Mouse (Mus musculus): ENCODE measurements around the gene Stard3nl. TPM values are rescaled to one million over a fixed set of nuclear protein-coding genes. Genes with fewer than 3 reads are reported as not detected.

Stard3nl gene
- polyA plus RNA-seq, 2 experiments = 61.7 to 75.9 TPM

DNA sequence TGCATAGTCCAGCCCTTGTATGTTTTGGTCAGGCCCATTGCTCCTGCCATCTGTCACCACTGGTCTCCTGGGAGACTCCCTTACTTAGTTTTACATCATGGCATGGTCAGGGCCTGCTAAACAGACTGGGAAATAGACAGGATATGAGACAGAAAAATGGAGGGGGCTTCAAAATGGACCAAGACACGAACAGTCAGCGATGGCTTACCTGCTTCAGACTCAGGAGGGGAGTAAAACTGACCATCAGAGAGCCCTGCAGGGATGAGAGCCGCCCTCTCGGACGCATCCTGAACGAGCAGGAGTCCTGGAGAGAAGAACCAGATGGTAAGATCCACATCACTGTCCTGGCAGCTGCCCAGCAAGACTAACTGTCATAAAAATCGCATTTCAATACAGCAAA is 28.1 kb downstream of the Stard3nl start:
- no peaks in the 10 kb centered on the region for H3K9me3 ChIP-seq (ENCODE audit: control insufficient read depth, low read length)
- no peak for TF ChIP-seq POLR2A (IDR thresholded peaks at IDR 0.05; ENCODE audit: borderline replicate concordance, extremely low read depth, insufficient read depth, insufficient read length)
- ATAC-seq (ENCODE audit: low FRiP score, low read depth) (no peak), DNase-seq (ENCODE audit: low spot score) (no peak)
- WGBS = 80% methylated on average over 7 of the region's 7 CpGs
- no peak overlapping the region for H3K9ac ChIP-seq (ENCODE audit: low read depth, low read length, severe bottlenecking)
- H3K4me3 ChIP-seq (replicated peaks; ENCODE audit: low read length) = no peak overlapping the region
- no peaks in the 10 kb centered on the region for H3K27me3 ChIP-seq (ENCODE audit: control insufficient read depth, insufficient read depth, low read length)
- H3K27ac ChIP-seq (replicated peaks; ENCODE audit: low read depth, low read length) = no peak overlapping the region
- peaks cover 71% of the 10 kb centered on the region for H3K36me3 ChIP-seq (ENCODE audit: control insufficient read depth, insufficient read depth, low read length)
- no peak overlapping the region for H3K4me2 ChIP-seq (replicated peaks; ENCODE audit: low read depth, low read length, severe bottlenecking)
- H3K4me1 ChIP-seq (ENCODE audit: control insufficient read depth, insufficient read depth, low read length) = no peaks in the 10 kb centered on the region

DNA sequence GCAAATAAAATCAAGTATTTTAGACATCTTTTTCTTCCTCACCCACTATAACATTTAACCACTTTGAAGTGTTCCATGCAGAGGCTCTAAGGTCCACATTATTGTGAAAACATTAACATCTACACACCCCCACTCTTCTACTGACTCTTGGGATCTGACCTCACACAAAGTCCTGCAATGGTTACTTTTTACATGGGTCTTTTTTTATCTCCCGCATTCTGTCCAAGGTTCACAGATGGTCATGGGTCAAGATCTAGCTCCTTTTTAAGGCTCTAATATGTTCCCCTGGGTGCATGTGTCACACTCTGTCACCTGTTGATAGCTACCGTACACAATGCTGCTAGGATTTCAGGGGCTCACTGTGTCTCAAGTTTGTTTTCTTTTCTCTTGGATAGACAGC is 28.7 kb downstream of the Stard3nl start:
- Histone ChIP-seq H3K36me3 (ENCODE audit: control insufficient read depth, insufficient read depth, low read length) (peaks cover 70% of the 10 kb centered on the region), H3K9me3 (ENCODE audit: control insufficient read depth, low read length) (no peaks in the 10 kb centered on the region), H3K9ac (ENCODE audit: low read depth, low read length, severe bottlenecking) (no peak overlapping the region), H3K27me3 (ENCODE audit: control insufficient read depth, insufficient read depth, low read length) (no peaks in the 10 kb centered on the region), H3K4me2 (replicated peaks; ENCODE audit: low read depth, low read length, severe bottlenecking) (no peak overlapping the region), H3K4me3 (replicated peaks; ENCODE audit: low read length) (no peak overlapping the region), H3K27ac (replicated peaks; ENCODE audit: low read depth, low read length) (no peak overlapping the region), H3K4me1 (ENCODE audit: control insufficient read depth, insufficient read depth, low read length) (no peaks in the 10 kb centered on the region)
- 93% methylated on average over 2 of the region's 2 CpGs for WGBS
- ATAC-seq (ENCODE audit: low FRiP score, low read depth) (no peak), DNase-seq (ENCODE audit: low spot score) (no peak)
- no peak for TF ChIP-seq POLR2A (IDR thresholded peaks at IDR 0.05; ENCODE audit: borderline replicate concordance, extremely low read depth, insufficient read depth, insufficient read length)

DNA sequence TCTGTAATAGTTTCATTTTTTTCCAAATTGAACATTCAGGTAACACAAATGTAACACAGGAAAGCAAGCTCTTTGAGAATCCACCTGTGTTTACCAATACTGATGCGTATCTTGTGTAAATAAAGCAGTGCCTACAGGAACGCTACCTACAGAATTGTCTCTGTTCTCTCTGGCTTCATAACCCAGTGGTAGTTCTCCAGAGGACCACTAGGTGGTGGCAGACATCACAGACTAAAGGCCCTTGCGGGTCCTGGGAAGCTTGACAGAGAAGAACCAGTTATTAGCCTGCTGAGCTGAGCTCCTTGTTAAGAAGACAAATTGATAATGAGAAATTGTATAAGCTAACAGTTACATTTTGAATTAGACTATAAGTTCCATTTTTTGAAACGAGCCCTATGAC is 30.0 kb downstream of the Stard3nl start:
- peaks cover 65% of the 10 kb centered on the region for H3K36me3 ChIP-seq (ENCODE audit: control insufficient read depth, insufficient read depth, low read length)
- 36% methylated on average over 4 of the region's 4 CpGs for WGBS
- H3K4me2 ChIP-seq (replicated peaks; ENCODE audit: low read depth, low read length, severe bottlenecking) = no peak overlapping the region
- no peaks in the 10 kb centered on the region for H3K9me3 ChIP-seq (ENCODE audit: control insufficient read depth, low read length)
- DNase-seq (ENCODE audit: low spot score) (peak; percentile 70), ATAC-seq (ENCODE audit: low FRiP score, low read depth) (peak; percentile 54; the same call in 1 of the 2 replicates)
- no peak overlapping the region for H3K9ac ChIP-seq (ENCODE audit: low read depth, low read length, severe bottlenecking)
- no peak overlapping the region for H3K27ac ChIP-seq (replicated peaks; ENCODE audit: low read depth, low read length)
- no peaks in the 10 kb centered on the region for H3K4me1 ChIP-seq (ENCODE audit: control insufficient read depth, insufficient read depth, low read length)
- no peak overlapping the region for H3K4me3 ChIP-seq (replicated peaks; ENCODE audit: low read length)
- no peaks in the 10 kb centered on the region for H3K27me3 ChIP-seq (ENCODE audit: control insufficient read depth, insufficient read depth, low read length)
- TF ChIP-seq POLR2A (IDR thresholded peaks at IDR 0.05; ENCODE audit: borderline replicate concordance, extremely low read depth, insufficient read depth, insufficient read length) = no peak

DNA sequence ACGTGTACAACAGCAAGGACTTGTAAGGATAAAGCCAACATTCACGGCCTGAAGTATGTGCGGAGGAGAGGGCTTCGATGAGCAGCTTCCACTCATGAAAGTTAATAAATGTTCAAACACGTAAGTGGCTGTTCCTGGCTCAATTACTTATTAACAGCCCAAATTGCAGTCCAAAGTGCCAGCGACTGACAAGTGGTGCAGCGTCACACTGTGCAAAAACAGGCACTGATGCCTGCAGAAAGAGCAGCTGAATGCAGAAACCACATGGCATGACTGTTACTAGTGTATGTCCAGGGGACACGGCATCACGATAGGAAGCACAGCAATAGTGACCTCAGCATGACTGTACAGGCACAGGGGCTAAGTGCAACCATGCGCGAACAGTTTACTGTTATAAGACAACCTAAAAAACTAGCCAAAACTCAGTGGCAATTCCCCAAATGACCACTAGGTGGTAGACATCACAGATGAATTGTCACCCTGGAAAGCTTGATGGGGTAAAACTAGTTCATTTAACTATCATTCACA is 31.3 kb downstream of the Stard3nl start:
- H3K4me3 ChIP-seq (replicated peaks; ENCODE audit: low read length) = no peak overlapping the region
- H3K4me2 ChIP-seq (replicated peaks; ENCODE audit: low read depth, low read length, severe bottlenecking) = no peak overlapping the region
- no peaks in the 10 kb centered on the region for H3K4me1 ChIP-seq (ENCODE audit: control insufficient read depth, insufficient read depth, low read length)
- peak; percentile 18; the same call in 1 of the 2 replicates for ATAC-seq (ENCODE audit: low FRiP score, low read depth)
- H3K9me3 ChIP-seq (ENCODE audit: control insufficient read depth, low read length) = no peaks in the 10 kb centered on the region
- H3K27ac ChIP-seq (replicated peaks; ENCODE audit: low read depth, low read length) = no peak overlapping the region
- H3K27me3 ChIP-seq (ENCODE audit: control insufficient read depth, insufficient read depth, low read length) = no peaks in the 10 kb centered on the region
- no peak for TF ChIP-seq POLR2A (IDR thresholded peaks at IDR 0.05; ENCODE audit: borderline replicate concordance, extremely low read depth, insufficient read depth, insufficient read length)
- WGBS = 83% methylated on average over 11 of the region's 11 CpGs
- no peak overlapping the region for H3K9ac ChIP-seq (ENCODE audit: low read depth, low read length, severe bottlenecking)
- DNase-seq (ENCODE audit: low spot score) = peak; percentile 74
- peaks cover 57% of the 10 kb centered on the region for H3K36me3 ChIP-seq (ENCODE audit: control insufficient read depth, insufficient read depth, low read length)

DNA sequence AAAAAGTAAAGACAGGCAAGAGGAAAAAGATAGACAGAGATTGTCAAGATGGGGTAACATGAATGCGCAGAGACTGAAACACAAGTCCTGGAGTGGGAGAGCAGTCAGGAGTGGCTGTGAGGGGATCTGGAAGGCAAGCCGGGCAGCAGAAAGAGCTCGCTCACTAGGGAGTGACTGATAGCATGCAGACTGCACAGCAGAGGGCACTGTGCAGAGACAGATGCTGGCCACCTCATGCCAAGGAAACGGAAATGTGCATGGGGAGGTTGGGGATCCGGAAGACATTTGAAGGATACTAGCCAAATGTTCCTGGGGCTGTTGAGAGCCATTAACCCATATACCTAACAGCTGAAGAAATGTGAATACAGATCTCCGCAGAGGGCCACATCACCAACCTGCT is 33.2 kb downstream of the Stard3nl start:
- Histone ChIP-seq H3K4me1 (ENCODE audit: control insufficient read depth, insufficient read depth, low read length) (no peaks in the 10 kb centered on the region), H3K27ac (replicated peaks; ENCODE audit: low read depth, low read length) (no peak overlapping the region), H3K36me3 (ENCODE audit: control insufficient read depth, insufficient read depth, low read length) (peaks cover 56% of the 10 kb centered on the region), H3K4me2 (replicated peaks; ENCODE audit: low read depth, low read length, severe bottlenecking) (no peak overlapping the region), H3K9me3 (ENCODE audit: control insufficient read depth, low read length) (no peaks in the 10 kb centered on the region), H3K27me3 (ENCODE audit: control insufficient read depth, insufficient read depth, low read length) (no peaks in the 10 kb centered on the region), H3K4me3 (replicated peaks; ENCODE audit: low read length) (no peak overlapping the region), H3K9ac (ENCODE audit: low read depth, low read length, severe bottlenecking) (no peak overlapping the region)
- no peak for TF ChIP-seq POLR2A (IDR thresholded peaks at IDR 0.05; ENCODE audit: borderline replicate concordance, extremely low read depth, insufficient read depth, insufficient read length)
- DNase-seq (ENCODE audit: low spot score) (no peak), ATAC-seq (ENCODE audit: low FRiP score, low read depth) (no peak)
- 78% methylated on average over 6 of the region's 6 CpGs for WGBS

DNA sequence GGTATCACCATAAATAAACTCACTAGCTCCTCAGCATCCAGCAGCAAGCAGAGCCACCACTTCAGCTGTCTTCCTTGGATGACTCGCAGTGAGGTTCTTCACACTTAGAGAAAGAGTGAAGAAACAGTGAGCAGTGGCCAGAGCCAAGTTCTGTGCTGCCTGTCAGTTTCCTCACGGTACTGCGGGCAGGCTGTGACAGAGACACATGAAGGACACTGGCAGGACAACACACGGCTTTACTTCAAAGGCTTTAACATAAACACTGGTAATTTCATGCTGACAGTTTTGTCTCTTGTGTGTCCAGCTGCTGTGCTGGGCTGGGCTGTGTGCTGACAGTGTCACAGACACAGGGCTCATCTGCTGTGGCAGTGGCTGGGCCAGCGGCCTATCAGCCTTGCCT is 37.6 kb downstream of the Stard3nl start:
- DNase-seq (ENCODE audit: low spot score) (no peak), ATAC-seq (ENCODE audit: low FRiP score, low read depth) (no peak)
- no peak for TF ChIP-seq POLR2A (IDR thresholded peaks at IDR 0.05; ENCODE audit: borderline replicate concordance, extremely low read depth, insufficient read depth, insufficient read length)

More for the DNA sequence above, 37.6 kb downstream of the Stard3nl start:
- 68% methylated on average over 5 of the region's 5 CpGs for WGBS
- no peaks in the 10 kb centered on the region for H3K27me3 ChIP-seq (ENCODE audit: control insufficient read depth, insufficient read depth, low read length)
- peaks cover 35% of the 10 kb centered on the region for H3K36me3 ChIP-seq (ENCODE audit: control insufficient read depth, insufficient read depth, low read length)
- H3K4me2 ChIP-seq (replicated peaks; ENCODE audit: low read depth, low read length, severe bottlenecking) = no peak overlapping the region
- no peak overlapping the region for H3K4me3 ChIP-seq (replicated peaks; ENCODE audit: low read length)
- H3K9me3 ChIP-seq (ENCODE audit: control insufficient read depth, low read length) = no peaks in the 10 kb centered on the region
- no peak overlapping the region for H3K9ac ChIP-seq (ENCODE audit: low read depth, low read length, severe bottlenecking)
- no peak overlapping the region for H3K27ac ChIP-seq (replicated peaks; ENCODE audit: low read depth, low read length)
- H3K4me1 ChIP-seq (ENCODE audit: control insufficient read depth, insufficient read depth, low read length) = no peaks in the 10 kb centered on the region

All from limb, embryonic 14.5 days (tissue).